ENCODE assay signal across 24 mouse cellular contexts in genomic region chr13:111914348-111914913, GRCm38 (mm10).
DNase-seq lines count a peak whose midpoint lies in the region; ATAC-seq and TF ChIP-seq lines count a peak whose summit lies in the region.
"Had no signal": no experiment of that assay in that cellular context is flagged by ENCODE, and none has a peak within 500 bp of the region (broad histone marks: within the 10 kb centered on the region; RNA-seq: fewer than 3 reads in every experiment).

No protein-coding gene starts in this region.

- H3K36me3 ChIP-seq in forebrain, embryonic 13.5 days (ENCODE audit: poor library complexity, severe bottlenecking) = no peaks in the 10 kb centered on the region
- no peaks in the 10 kb centered on the region for H3K36me3 ChIP-seq in forebrain, embryonic 10.5 days (replicated peaks)
- H3K36me3 ChIP-seq in intestine, embryonic 15.5 days = no peaks in the 10 kb centered on the region
- no peaks in the 10 kb centered on the region for H3K36me3 ChIP-seq in intestine, postnatal 0 days (ENCODE audit: control insufficient read depth, insufficient read depth)
- H3K36me3 ChIP-seq in neural tube, embryonic 13.5 days = no peaks in the 10 kb centered on the region
- H3K36me3 ChIP-seq in neural tube, embryonic 15.5 days = no peaks in the 10 kb centered on the region
- H3K36me3 ChIP-seq in forebrain, postnatal 0 days (ENCODE audit: insufficient read depth) = no peaks in the 10 kb centered on the region
- H3K36me3 ChIP-seq: embryonic facial prominence, embryonic 15.5 days; hindbrain, embryonic 15.5 days had no signal

- no peak overlapping the region for H3K9ac ChIP-seq in forebrain, embryonic 13.5 days
- no peak overlapping the region for H3K9ac ChIP-seq in intestine, embryonic 15.5 days
- H3K9ac ChIP-seq in intestine, postnatal 0 days (ENCODE audit: low read depth, low read length) = no peak overlapping the region
- no peak overlapping the region for H3K9ac ChIP-seq in neural tube, embryonic 13.5 days
- H3K9ac ChIP-seq in neural tube, embryonic 15.5 days (replicated peaks) = no peak overlapping the region
- H3K9ac ChIP-seq in forebrain, postnatal 0 days = no peak overlapping the region
- H3K9ac ChIP-seq: embryonic facial prominence, embryonic 15.5 days; hindbrain, embryonic 15.5 days had no signal

- no peaks in the 10 kb centered on the region for H3K4me1 ChIP-seq in forebrain, embryonic 13.5 days
- peaks cover 6% of the 10 kb centered on the region for H3K4me1 ChIP-seq in forebrain, embryonic 10.5 days
- H3K4me1 ChIP-seq in intestine, embryonic 15.5 days (replicated peaks) = no peaks in the 10 kb centered on the region
- H3K4me1 ChIP-seq in intestine, postnatal 0 days (replicated peaks; ENCODE audit: control insufficient read depth, insufficient read depth, low read length) = no peaks in the 10 kb centered on the region
- peaks cover 8% of the 10 kb centered on the region; the same call in 1 of the 2 replicates for H3K4me1 ChIP-seq in neural tube, embryonic 13.5 days (replicated peaks)
- no peaks in the 10 kb centered on the region for H3K4me1 ChIP-seq in neural tube, embryonic 15.5 days
- no peaks in the 10 kb centered on the region for H3K4me1 ChIP-seq in forebrain, postnatal 0 days (ENCODE audit: insufficient read depth)
- H3K4me1 ChIP-seq: embryonic facial prominence, embryonic 15.5 days; hindbrain, embryonic 15.5 days had no signal

- no peak overlapping the region; the same call in 1 of the 2 replicates for H3K27ac ChIP-seq in forebrain, embryonic 13.5 days
- no peak overlapping the region for H3K27ac ChIP-seq in forebrain, embryonic 10.5 days
- H3K27ac ChIP-seq in intestine, embryonic 15.5 days = no peak overlapping the region
- H3K27ac ChIP-seq in intestine, postnatal 0 days (ENCODE audit: low read depth, low read length) = no peak overlapping the region
- 0 out of 2 replicates have a peak overlapping the region, but pooled peaks have one; percentile 20 for H3K27ac ChIP-seq in neural tube, embryonic 13.5 days (replicated peaks)
- H3K27ac ChIP-seq in neural tube, embryonic 15.5 days (replicated peaks) = no peak overlapping the region
- H3K27ac ChIP-seq in forebrain, postnatal 0 days (ENCODE audit: low read depth, low read length) = no peak overlapping the region
- H3K27ac ChIP-seq: embryonic facial prominence, embryonic 15.5 days; gastrocnemius, adult 2 months; hindbrain, embryonic 15.5 days had no signal

- no peak for TF ChIP-seq CTCF in intestine, postnatal 0 days (IDR thresholded peaks at IDR 0.05; ENCODE audit: low read depth)
- TF ChIP-seq CTCF in forebrain, postnatal 0 days (IDR thresholded peaks at IDR 0.05; ENCODE audit: low read depth) = no peak

- H3K9me3 ChIP-seq in forebrain, embryonic 13.5 days (replicated peaks) = no peaks in the 10 kb centered on the region
- no peaks in the 10 kb centered on the region for H3K9me3 ChIP-seq in forebrain, embryonic 10.5 days
- H3K9me3 ChIP-seq in intestine, embryonic 15.5 days = no peaks in the 10 kb centered on the region
- H3K9me3 ChIP-seq in intestine, postnatal 0 days (ENCODE audit: control insufficient read depth) = no peaks in the 10 kb centered on the region
- H3K9me3 ChIP-seq in neural tube, embryonic 13.5 days = no peaks in the 10 kb centered on the region
- H3K9me3 ChIP-seq in neural tube, embryonic 15.5 days (replicated peaks) = no peaks in the 10 kb centered on the region
- no peaks in the 10 kb centered on the region for H3K9me3 ChIP-seq in forebrain, postnatal 0 days (ENCODE audit: low read length)
- H3K9me3 ChIP-seq: embryonic facial prominence, embryonic 15.5 days; hindbrain, embryonic 15.5 days had no signal

- WGBS in forebrain, embryonic 13.5 days = 42% methylated on average over 5 of the region's 5 CpGs
- 64% methylated on average over 5 of the region's 5 CpGs for WGBS in forebrain, embryonic 10.5 days
- WGBS in intestine, embryonic 15.5 days = 53% methylated on average over 5 of the region's 5 CpGs
- WGBS in intestine, postnatal 0 days = 58% methylated on average over 5 of the region's 5 CpGs
- 50% methylated on average over 5 of the region's 5 CpGs for WGBS in neural tube, embryonic 13.5 days
- 53% methylated on average over 5 of the region's 5 CpGs for WGBS in neural tube, embryonic 15.5 days
- 39% methylated on average over 5 of the region's 5 CpGs for WGBS in forebrain, postnatal 0 days

- H3K4me2 ChIP-seq in forebrain, embryonic 13.5 days = no peak overlapping the region
- H3K4me2 ChIP-seq in intestine, embryonic 15.5 days (replicated peaks) = no peak overlapping the region
- no peak overlapping the region for H3K4me2 ChIP-seq in intestine, postnatal 0 days (replicated peaks; ENCODE audit: low read depth)
- no peak overlapping the region for H3K4me2 ChIP-seq in neural tube, embryonic 13.5 days
- no peak overlapping the region for H3K4me2 ChIP-seq in neural tube, embryonic 15.5 days
- H3K4me2 ChIP-seq in forebrain, postnatal 0 days (ENCODE audit: low read depth) = no peak overlapping the region
- H3K4me2 ChIP-seq: embryonic facial prominence, embryonic 15.5 days; hindbrain, embryonic 15.5 days had no signal

- ATAC-seq in forebrain, embryonic 13.5 days = peak; percentile 70
- peak; percentile 43; the same call in 1 of the 2 replicates for ATAC-seq in intestine, embryonic 15.5 days
- ATAC-seq in intestine, postnatal 0 days = no peak
- ATAC-seq in neural tube, embryonic 13.5 days (ENCODE audit: low read depth) = no peak
- no peak for ATAC-seq in neural tube, embryonic 15.5 days (ENCODE audit: low FRiP score)
- ATAC-seq in forebrain, postnatal 0 days = peak; percentile 69
- ATAC-seq: activated CD4-positive, CD25-positive, alpha-beta regulatory T cell, adult 4 months; inflammation-experienced regulatory T-cells, adult 6 months; Patski had no signal

- H3K27me3 ChIP-seq in forebrain, embryonic 13.5 days = no peaks in the 10 kb centered on the region; the same call in 1 of the 2 replicates
- H3K27me3 ChIP-seq in forebrain, embryonic 10.5 days (ENCODE audit: poor library complexity, severe bottlenecking) = no peaks in the 10 kb centered on the region
- H3K27me3 ChIP-seq in intestine, embryonic 15.5 days (replicated peaks) = no peaks in the 10 kb centered on the region
- H3K27me3 ChIP-seq in intestine, postnatal 0 days (replicated peaks; ENCODE audit: control insufficient read depth, insufficient read depth, low read length) = no peaks in the 10 kb centered on the region
- H3K27me3 ChIP-seq in neural tube, embryonic 13.5 days = no peaks in the 10 kb centered on the region
- no peaks in the 10 kb centered on the region for H3K27me3 ChIP-seq in neural tube, embryonic 15.5 days (replicated peaks)
- H3K27me3 ChIP-seq in forebrain, postnatal 0 days (ENCODE audit: insufficient read depth, low read length) = no peaks in the 10 kb centered on the region
- H3K27me3 ChIP-seq: CH12.LX; embryonic facial prominence, embryonic 15.5 days; hindbrain, embryonic 15.5 days; Patski had no signal

- no peak overlapping the region for H3K4me3 ChIP-seq in forebrain, embryonic 13.5 days
- no peak overlapping the region for H3K4me3 ChIP-seq in forebrain, embryonic 10.5 days
- H3K4me3 ChIP-seq in intestine, embryonic 15.5 days (replicated peaks) = no peak overlapping the region
- no peak overlapping the region for H3K4me3 ChIP-seq in intestine, postnatal 0 days (ENCODE audit: low read depth, low read length)
- H3K4me3 ChIP-seq in neural tube, embryonic 13.5 days = no peak overlapping the region
- no peak overlapping the region for H3K4me3 ChIP-seq in neural tube, embryonic 15.5 days (replicated peaks)
- no peak overlapping the region for H3K4me3 ChIP-seq in forebrain, postnatal 0 days (ENCODE audit: low read depth, low read length)
- H3K4me3 ChIP-seq: embryonic facial prominence, embryonic 15.5 days; erythroblast, embryonic 14.5 days; gastrocnemius, adult 2 months; hindbrain, embryonic 15.5 days had no signal

- no peak for DNase-seq in forebrain, embryonic 10.5 days (ENCODE audit: extremely low spot score, low spot score)
- DNase-seq in forebrain, postnatal 0 days = no peak
- DNase-seq in left cerebral cortex, adult 8-10 months (ENCODE audit: low spot score in 2 of 2) = no peak
- DNase-seq: adrenal gland, postnatal 14 days; cerebellum, adult 18-20 months; cerebellum, adult 9-11 months; cerebellum, postnatal 36 days; gastrocnemius, adult 2 months; gastrocnemius, postnatal 25 days; heart, postnatal 10 days; heart, postnatal 4 days; kidney, adult 18-20 months had no signal

Comparison
In these comparisons a context has a peak if more than half of its experiments do, and no peak if none do; other contexts are left out.
1. ATAC-seq: peak in forebrain, embryonic 13.5 days (single experiment), intestine, embryonic 15.5 days (single experiment) and forebrain, postnatal 0 days (single experiment); none in intestine, postnatal 0 days (single experiment), neural tube, embryonic 13.5 days (single experiment) and neural tube, embryonic 15.5 days (single experiment).